Mouse (Mus musculus) gonadal fat pad, adult 2 months (tissue): ENCODE data around the gene Mid2. TPM values are rescaled to one million over a fixed set of nuclear protein-coding genes. Genes with fewer than 3 reads are reported as not detected.
"Not testable (repeated sequence)": the region's sequence is repeated elsewhere in the genome, so short reads cannot be mapped to it uniquely, and the experiment has no call there.

Experiments
- DNase-seq: peaks from one replicate; pipeline ENCODE4 v3.0.0-alpha.2; 2012; ENCODE audit warnings: low read depth
- polyA plus RNA-seq: library from polyadenylated mRNA; depleted of rRNA; stranded (reverse); fragments of >200 nt; gene quantifications from 2 replicates; pipeline ENCODE4 v1.2.3, GENCODE M21; 2012; rRNA removed

Mid2 gene
- 13.6 and 14.0 TPM in 2 replicates for polyA plus RNA-seq

DNA sequence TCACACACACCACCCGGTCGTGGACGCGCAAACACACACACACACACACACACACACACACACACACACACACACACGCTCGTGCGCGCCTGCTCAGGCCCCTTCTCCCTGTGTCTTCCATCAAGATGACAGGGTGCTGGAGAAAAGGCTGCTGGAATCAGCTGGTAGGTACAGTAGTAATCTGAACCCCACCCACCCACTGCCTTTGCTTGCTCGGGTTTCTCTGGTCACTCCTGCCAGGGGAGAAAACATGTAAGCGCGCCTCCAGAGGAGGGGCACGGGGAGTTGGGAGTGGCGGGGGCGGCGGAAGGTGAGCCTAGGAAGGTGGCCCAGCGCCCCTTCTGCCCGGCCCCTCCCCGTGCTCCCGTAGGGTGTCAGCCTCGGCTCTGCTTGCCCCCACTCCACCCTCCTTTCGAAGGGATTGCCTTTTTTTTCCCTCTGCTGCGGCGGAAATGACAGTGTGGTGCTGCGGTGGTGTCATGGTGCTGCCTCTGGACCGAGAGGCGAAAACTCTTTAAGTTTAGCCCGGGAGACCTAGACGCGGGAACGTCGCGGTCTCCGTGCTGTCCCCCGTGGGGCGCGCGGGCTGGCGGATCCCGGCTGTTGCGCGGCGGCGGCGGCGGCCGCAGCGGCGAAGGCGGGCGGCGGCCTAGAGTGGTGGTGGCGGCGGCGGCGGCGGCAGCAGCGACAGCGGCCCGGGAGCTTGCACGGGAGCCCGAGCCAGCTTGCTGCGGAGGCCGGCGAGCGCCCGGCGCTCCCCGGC is at the start of gene Mid2:
Gene Mid2 (plus strand): TSS at position 121 of the 763 bp plus-strand sequence.
- no peak for DNase-seq

DNA sequence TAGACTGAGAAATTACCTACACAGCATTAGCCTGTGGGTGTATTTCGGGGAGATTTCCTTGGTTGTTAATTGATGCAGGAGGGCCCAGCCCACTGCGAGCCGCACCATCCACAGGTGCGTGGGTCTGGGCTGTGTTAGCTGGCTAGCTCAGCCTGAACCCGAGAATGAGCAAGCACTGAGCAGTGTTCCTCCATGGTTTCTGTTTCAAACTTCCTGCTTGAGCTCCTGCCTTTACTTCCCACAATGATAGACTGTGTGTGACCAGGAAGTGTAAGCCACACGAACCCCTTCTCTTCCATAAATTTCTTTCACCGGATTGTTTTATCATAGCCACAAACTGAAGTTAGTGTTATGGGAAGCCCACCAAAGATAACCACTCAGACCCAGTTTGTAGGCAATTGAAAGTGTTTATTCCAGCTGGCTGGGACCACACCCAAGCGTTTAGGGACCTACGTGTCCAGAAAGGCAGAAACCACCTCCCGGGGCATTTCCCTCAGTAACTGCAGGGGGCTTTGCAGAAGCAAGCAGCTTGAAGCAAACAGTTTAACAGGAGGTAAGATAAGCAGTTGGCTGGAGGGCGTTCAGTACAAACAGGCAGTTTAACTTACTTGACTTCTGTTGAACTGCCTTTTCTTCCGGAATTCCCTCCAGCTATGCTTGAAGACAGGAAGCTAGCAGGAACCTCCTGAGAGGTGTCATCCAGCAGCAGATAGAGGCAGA is 39.4 kb upstream of the Mid2 start:
- DNase-seq = no peak

DNA sequence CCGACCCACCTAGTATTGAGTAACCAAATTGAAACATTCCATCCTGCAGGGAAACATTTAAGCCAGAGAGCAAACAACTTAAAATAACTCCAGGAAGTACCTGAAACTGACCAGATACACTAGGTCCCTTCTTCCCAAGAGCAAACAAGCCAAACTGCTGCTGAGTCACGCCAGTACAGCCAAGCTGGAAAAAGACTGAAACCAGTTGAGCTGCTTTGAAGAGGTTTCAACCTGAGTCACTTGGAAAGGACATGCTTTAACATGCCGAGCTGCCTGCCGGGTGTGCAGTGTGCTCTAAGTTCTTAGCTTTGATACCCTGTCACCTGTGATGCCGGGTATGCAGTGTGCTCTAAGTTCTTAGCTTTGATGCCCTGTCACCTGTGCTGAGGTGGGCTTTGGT is 26.4 kb upstream of the Mid2 start:
- DNase-seq = peak; percentile 58

DNA sequence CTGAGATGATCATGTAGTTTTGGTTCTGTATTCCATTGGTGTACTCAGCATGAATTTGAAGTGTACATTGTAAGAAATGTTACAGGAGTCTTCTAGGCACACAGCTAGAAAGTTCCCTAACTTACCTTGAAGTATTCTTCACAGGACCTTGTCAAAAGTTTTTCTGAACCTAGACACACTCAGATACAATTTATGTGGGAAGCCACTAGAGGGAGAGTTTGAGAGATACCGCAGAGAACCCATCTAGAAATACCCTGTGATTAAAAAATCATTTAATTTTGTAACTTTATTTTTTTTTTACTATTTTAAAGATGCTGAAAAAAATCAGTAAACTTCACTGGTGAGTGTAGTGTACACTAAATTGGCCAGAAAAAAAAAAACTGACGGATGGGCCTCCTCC is 24.8 kb upstream of the Mid2 start:
- DNase-seq = no peak

DNA sequence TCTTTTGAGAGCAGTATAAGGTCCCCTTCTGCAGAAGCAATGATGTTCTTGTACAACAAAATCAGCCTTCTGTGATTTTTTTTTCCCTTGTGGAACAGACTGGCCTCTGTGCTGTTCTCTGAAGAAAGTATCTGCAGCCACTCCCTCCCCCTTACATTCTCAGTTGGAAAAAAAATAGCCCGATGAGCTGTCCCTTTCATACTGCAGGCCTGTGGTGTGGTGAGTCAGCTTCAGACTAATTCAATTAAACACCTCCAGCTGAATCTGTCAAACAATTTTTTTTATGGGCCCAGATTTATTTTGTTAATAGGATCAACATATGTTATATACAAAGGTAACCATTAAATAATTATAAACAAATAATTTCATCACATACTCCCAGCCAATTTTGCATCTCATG is 3.7 kb upstream of the Mid2 start:
- no peak for DNase-seq

DNA sequence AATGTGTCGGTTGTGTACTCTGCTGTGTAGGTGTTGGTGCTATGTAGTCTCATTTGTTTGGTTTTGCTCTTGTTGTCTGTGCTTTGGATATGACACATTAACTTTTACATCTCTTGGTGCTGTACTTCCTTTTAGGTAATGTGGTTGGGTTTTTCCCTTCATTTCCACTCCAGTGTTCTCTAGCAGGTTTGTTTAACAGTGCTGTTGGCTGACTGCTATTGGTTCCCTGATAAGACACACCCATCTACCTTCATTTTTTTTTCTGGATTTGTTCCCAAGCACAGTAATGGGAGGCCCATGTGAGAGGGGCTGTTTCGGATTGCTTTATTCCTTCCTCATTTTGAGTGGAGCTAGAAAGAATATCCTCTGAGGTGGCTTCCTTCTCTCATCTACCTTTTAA is 883 bp upstream of the Mid2 start:
- no peak for DNase-seq

DNA sequence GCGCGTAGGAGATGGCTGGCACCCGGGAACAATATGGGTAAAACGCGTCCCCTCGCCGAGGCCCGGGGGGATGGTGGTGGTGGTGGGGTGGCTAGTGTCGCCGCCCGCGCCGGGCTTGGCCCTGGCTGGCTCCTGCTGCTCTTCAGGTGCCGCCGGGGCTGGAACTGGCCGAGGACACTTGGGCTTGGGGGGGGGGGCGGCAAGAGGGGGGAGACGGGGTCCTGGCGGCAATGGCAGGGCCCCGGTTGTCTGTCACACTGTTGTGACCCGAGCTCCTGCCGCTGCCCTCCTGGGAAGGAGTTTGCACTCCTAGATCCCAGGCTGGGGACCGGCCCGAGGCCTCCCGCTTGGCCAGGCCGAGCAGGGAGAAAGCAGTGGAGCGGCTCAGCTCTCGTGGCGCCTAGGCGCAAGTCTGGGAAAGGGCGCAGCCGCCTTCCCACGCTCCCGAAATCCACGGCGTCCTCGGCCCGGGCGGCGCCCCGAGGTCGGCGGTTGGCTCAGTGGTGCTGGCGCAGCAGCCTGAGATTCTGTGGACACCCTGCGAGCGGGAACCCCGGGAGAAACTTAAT is 927 bp downstream of the Mid2 start:
- DNase-seq = no peak

DNA sequence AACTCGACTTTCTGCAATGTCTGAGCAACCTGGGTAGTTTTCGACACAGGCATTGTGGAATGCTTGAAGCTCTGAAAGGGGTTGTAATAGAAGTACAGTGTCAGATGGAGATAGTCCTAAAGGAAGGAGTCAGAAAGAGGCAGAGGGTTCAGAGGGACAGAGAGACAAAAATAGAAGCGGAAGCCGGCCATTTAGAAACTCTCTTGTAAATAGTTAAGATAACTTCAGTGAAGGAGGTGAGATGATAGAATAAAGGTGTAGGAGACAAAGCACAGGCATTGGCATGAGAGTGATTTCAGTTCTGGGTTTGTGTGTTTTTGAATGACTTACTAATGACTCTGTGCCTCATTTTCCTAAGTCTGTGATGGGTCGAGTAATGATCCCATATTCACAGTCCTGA is 11.0 kb downstream of the Mid2 start:
- no peak for DNase-seq

DNA sequence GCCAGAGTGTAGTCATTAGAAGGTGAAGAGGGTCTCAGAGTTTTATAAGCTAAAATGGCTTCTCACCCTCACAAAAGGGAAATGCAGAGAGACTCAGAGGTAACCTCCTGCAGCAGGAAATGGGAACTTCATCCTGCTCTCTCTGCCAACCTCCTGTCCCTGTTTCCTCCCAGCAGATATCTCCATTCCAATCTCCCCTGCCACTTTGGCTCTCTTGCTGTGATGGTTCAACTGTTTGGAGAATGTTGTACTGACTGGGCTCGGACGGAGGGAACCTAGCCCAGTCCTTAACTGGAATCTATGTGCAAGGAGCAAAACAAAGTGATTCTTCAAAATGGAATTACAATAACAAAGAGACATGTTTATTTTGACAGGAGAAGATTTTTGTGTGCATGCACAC is 23.9 kb downstream of the Mid2 start:
- DNase-seq = no peak

DNA sequence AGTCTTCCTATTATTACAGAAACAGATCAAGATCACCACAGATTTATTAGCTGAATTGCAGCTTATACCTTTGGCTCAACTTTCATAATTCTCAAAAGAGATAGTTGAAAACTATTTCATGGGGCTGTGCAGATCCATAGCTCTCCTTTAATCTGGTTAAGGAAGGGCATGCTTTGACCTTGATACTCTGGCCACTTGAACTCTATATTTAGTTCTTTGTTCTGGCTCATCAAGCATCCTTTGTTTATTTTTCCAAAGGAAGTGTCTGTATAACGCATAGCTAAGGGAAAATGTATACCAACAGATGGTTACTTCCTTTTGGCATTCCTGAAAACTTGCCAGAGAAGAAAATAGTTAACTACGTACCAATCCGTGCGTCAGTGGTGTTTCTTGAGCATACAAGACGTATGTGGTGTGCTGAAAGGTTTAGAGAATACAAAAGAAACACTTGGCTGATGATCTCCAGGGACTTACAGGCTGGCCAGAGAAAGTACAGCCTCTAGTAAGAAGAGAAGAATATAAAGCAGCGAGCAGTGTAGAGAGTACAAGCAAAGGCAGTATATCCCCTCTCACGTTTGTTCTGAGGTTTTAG is 33.6 kb downstream of the Mid2 start:
- DNase-seq = not testable (repeated sequence)

DNA sequence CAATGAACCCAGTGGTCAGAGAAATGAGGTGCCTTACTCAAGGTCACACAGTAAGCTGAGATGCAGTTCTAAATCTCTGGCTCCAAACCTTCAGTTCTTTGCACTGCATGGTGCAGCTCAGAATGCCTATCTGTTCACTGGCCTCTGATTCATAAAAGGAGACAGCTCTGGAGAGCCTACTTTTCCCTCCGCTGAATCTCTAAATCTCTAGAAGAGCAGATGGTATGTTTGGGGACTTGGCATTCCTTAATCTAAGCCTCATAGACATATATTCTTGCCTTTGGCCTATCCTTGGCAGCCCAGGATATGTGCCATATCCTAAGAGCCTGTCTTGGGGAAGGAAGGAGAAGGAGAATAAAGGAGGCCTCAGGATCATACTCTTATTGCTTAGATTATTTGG is 38.8 kb downstream of the Mid2 start:
- no peak for DNase-seq

DNA sequence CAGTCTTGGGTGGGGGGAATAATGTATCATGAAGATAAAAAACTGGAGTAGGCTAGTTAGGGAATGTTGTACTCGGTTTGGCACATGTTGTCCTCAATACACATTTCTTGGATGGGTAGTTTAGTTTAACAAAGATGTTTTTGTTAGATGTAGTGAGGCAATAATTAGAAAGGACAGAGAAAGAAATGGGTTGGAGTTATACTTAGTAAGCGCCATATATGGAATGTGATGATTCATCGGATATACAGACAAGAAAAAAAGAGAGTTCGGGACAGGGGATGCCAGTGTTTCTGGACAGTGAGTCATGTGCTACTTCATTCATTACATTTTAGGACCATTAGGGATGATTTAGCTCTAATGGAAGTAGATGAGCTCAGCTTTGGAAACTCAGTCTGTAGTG is 41.7 kb downstream of the Mid2 start:
- no peak for DNase-seq

DNA sequence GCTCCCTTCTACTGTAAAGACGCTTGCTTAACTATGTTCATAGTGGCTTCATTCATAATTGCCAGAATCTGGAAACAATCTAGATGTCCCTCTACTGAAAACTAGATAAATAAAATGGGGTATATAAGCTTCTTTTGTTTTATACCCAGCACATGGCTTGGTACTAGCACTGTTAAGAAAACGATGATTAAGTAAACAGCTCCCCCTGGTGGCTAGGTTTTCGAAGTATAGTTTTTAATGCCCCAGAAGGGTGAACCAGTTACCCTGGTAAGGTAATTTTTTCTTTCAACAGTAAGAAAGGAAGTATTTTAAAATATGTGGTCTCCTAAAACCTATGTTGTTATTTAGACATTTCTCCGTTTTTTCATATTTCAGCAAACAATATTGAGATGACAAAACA is 58.0 kb downstream of the Mid2 start:
- no peak for DNase-seq

DNA sequence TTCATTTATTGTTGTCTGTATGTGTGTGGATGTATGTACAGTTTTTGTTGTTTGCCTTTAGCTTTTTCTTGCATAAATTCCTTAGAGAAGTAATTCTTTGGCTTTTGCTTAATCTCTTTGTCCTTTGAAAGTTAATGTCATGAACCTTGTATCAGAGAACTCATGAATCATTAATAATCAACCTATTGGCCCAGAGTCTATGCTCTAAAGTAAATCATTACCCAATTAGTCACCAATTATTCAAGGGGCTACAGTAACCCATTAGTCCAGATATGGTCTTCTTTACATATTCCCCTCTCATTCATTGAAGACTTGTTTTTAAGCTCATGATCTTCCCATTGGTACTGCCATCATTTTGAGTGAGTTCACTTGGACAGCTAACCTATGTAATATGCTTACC is 74.6 kb downstream of the Mid2 start:
- no peak for DNase-seq

DNA sequence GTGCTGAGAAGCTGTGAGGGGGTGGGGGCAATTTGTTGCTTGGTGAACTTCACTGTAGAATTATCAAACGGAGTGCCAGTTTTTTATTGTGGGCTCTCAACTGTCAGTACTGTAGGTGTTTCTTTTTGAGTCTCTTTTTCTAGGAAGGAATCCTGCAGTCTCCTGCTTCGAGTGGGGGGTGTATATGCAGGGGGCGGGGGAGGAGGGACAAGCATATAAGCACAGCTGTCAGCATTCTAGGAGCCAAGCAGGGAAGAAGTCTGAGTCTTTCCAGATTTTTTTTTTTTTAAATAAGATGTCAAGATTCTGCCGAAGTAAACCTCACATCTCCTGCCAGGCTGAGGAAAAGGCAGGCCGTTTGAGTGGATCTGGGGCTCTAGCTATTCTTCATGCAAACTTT is 78.8 kb downstream of the Mid2 start:
- DNase-seq = no peak

DNA sequence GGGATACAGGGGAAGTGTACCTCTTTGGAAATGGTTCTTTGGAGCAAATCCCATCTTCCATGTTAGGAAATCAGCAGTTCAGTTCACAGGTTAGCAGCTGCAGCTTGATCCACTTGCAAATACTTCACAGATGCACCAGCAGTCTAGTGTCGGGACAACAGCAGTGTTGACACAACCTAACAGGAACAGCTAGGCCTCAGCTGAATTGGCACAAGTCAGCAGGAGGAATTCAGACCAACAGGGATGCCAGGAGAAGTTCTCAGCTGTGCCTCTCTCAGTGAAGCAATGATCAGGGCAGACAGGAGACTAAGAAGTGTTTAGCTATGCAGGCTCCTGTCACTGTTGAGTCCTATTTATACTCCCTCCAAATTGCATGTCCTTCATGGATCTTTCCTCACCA is 105.4 kb downstream of the Mid2 start:
- DNase-seq = no peak

DNA sequence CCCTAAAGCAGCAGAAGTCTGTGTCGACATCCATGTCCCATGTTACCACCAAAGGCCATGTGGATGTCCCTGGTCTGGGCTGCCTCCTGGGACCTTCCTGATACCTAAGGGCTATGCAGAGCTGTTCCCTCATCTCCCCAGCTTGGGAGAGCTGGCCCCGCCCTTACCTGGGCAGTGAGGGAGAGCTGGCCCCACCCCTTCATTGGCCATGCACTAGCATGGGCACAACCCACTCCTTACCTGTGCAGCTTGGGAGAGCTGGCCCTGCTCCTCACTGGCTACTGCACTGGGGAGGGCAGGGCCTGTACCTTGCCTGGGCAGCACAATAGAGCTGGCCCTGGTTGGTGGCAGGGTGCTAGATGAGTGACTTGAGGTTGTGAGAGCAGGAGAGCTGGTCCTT is 140.9 kb downstream of the Mid2 start:
- no peak for DNase-seq

DNA sequence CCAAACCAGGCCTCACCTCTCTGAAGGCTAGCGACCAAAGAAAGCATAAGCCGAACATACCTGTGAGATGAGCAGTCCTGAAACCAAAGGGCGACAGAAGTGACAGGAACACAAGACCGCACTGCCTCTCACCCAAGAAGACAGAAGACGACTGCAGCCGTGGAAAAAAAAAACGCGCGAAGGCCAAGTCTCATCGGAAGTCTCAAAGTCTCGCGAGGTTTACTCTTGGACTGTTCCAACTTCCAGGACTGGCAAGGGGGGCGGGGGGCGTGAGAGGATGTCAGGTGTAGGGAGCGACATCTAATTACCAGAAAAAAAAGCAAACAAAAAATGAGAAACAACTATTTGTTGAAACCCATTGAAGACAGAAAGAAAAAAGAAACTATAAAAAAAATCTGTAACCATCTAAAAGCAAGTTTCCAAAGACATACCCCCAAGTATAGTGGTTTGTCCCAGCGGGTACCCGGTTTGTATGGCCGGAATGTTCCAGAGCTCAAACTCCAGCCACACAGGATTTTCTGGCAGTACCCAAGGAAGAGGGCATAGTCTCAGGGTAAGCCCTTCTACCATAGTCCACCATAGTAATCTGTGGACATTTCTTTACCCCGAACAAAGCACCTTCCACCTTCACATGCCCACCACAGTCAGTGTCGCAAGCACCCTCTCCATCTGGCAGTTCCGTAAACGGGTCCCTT is 149.1 kb downstream of the Mid2 start, which contains the start of gene Tex13b:
Gene Tex13b (minus strand): TSS at position 122 of the 695 bp plus-strand sequence.
- DNase-seq = no peak
